Mouse (Mus musculus): ENCODE measurements around the gene Sec14l2.

DNA sequence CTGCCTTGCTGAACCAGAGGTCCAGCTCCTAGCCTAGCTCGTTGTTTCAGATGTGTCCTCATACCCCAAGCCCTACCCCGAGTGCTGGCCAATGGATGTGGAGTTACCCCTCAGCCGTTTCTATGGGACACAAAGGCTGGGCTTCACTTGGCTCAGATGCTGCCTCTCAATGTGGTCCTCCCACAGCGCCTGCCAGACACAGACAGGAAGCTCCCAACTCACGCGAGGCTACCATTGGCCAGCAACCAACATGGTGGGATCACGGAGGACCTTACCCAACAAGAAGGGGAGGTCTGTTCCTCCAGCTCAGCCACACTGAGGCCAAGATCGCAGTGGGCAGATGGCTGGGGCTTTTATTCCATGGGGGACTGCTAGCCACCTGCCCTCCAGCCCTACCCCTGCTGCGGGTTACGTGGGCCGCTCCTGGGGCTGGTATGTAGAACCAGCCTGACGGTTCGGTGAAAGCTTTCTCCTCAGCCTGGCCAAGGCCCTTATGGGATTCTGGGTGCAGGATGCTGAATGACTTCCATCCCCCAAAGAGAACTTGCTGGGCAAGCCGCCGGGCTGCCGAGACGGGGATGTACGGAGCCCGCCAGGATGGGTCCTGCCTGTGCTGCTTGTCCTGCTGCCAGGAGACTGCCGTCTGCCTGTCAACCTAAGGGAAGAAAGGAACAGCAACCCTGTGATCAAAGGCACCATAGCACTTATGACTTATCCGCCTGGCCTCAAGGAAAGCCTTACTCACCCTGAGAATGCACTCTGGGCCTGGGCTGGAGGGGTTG lies 20.3 kb upstream of the Sec14l2 start:
- TF ChIP-seq FLI1 (IDR thresholded peaks at IDR 0.05; ENCODE audit: low read length) = no peak
- TF ChIP-seq GATA1 (IDR thresholded peaks at IDR 0.05; ENCODE audit: borderline replicate concordance, low read length) = no peak
